Mouse (Mus musculus): ENCODE data around the gene Irx4.

- TF ChIP-seq ZNF384 (IDR thresholded peaks at IDR 0.05; ENCODE audit: low read depth, low read length) = no peak
- TF ChIP-seq HCFC1 (IDR thresholded peaks at IDR 0.05; ENCODE audit: borderline replicate concordance, insufficient read depth, low read length) = no peak
- TF ChIP-seq MAFK (IDR thresholded peaks at IDR 0.05; ENCODE audit: insufficient read depth, low read depth, low read length) = no peak
Measured at GRCm38 (mm10) chr13:73258415-73258814, 1.9 kb upstream of the Irx4 start.

Data from ES-E14 (cell line).